Mouse (Mus musculus): ENCODE measurements around the gene Hgfac. TPM values are rescaled to one million over a fixed set of nuclear protein-coding genes. Genes with fewer than 3 reads are reported as not detected.

Gene Hgfac
- polyA plus RNA-seq (2015; fragmentation: Illumina TruSeq; extraction: RNeasy Lipid Tissue Mini Kit (QIAGEN cat#74804); ENCODE audit: insufficient read depth, low replicate concordance): 0.52 TPM

GRCm38 (mm10) chr5:35041268-35041829 is at the start of gene Hgfac:
Hgfac (plus strand) TSS chr5:35041509.

GRCm38 (mm10) chr5:35056604-35057432 is 15.5 kb downstream of the Hgfac start, which contains the start of gene Dok7:
Dok7 (plus strand) TSS chr5:35056766.

Other genes starting within 250 kb of the Hgfac start
- 0.62 TPM for gene Msantd1, start 133.5 kb upstream of the Hgfac start, polyA plus RNA-seq (2015; fragmentation: Illumina TruSeq; extraction: RNeasy Lipid Tissue Mini Kit (QIAGEN cat#74804); ENCODE audit: insufficient read depth, low replicate concordance)
- 17.1 TPM for gene Rgs12, start 92.1 kb upstream of the Hgfac start, polyA plus RNA-seq (2015; fragmentation: Illumina TruSeq; extraction: RNeasy Lipid Tissue Mini Kit (QIAGEN cat#74804); ENCODE audit: insufficient read depth, low replicate concordance)
- gene Dok7, start 15.3 kb downstream of the Hgfac start, polyA plus RNA-seq (2015; fragmentation: Illumina TruSeq; extraction: RNeasy Lipid Tissue Mini Kit (QIAGEN cat#74804); ENCODE audit: insufficient read depth, low replicate concordance): not detected
- 24.9 TPM for gene Lrpap1, start 64.3 kb downstream of the Hgfac start, polyA plus RNA-seq (2015; fragmentation: Illumina TruSeq; extraction: RNeasy Lipid Tissue Mini Kit (QIAGEN cat#74804); ENCODE audit: insufficient read depth, low replicate concordance)
- not detected for gene Adra2c, start 236.8 kb downstream of the Hgfac start, polyA plus RNA-seq (2015; fragmentation: Illumina TruSeq; extraction: RNeasy Lipid Tissue Mini Kit (QIAGEN cat#74804); ENCODE audit: insufficient read depth, low replicate concordance)